Mouse (Mus musculus) neural tube, embryonic 12.5 days (tissue): ENCODE measurements around the gene Hspb3. TPM values are rescaled to one million over a fixed set of nuclear protein-coding genes. Genes with fewer than 3 reads are reported as not detected.

Source experiments
- ATAC-seq: fragments of 200-750 bp; cut with Nextera tagmentation; 2 replicates; pipeline ENCODE4 v1.8.0; 2017; ENCODE audit warnings: low read depth, mild to moderate bottlenecking, moderate TSS enrichment, moderate library complexity; ENCODE audit not compliant: low FRiP score
- H3K27ac ChIP-seq: fragments of 300-500 bp; sonication (generic); 2 replicates; pipeline ENCODE4 v1.5.1; 2016
- H3K27me3 ChIP-seq: fragments of 300-500 bp; sonication (generic); replicated peaks from 2 replicates; pipeline ENCODE4 v1.6.1; 2016; ENCODE audit warnings: mild to moderate bottlenecking
- H3K36me3 ChIP-seq: fragments of 300-500 bp; sonication (generic); 2 replicates; pipeline ENCODE4 v1.6.1; 2016; ENCODE audit warnings: mild to moderate bottlenecking
- H3K4me1 ChIP-seq: fragments of 300-500 bp; sonication (generic); 2 replicates; pipeline ENCODE4 v1.6.1; 2016
- H3K4me2 ChIP-seq: fragments of 300-500 bp; sonication (generic); replicated peaks from 2 replicates; pipeline ENCODE4 v1.6.1; 2016; ENCODE audit warnings: mild to moderate bottlenecking
- H3K4me3 ChIP-seq: fragments of 300-500 bp; sonication (generic); 2 replicates; pipeline ENCODE4 v1.5.1; 2016
- H3K9ac ChIP-seq: fragments of 300-500 bp; sonication (generic); 2 replicates; pipeline ENCODE4 v1.6.1; 2016; ENCODE audit warnings: mild to moderate bottlenecking
- H3K9me3 ChIP-seq: fragments of 300-500 bp; sonication (generic); 2 replicates; pipeline ENCODE4 v1.6.1; 2016; ENCODE audit warnings: mild to moderate bottlenecking
- whole genome bisulfite sequencing: fragments of 180-500 bp; shearing (Covaris S2); methylation state at CpG from one replicate; pipeline ENCODE4 v1.1.7; 2016; 5-methylcytosine and 5-hydroxymethylcytosine counted together
- polyA plus RNA-seq: library from polyadenylated mRNA; unstranded; fragments of >200 nt; fragmentation: Nextera tagmentation; extraction: Ambion mirVana; gene quantifications from 2 replicates; pipeline ENCODE4 v1.2.1, GENCODE M21; 2016

Hspb3 gene
- polyA plus RNA-seq, 1 experiment from 2014 or later: 1.0 TPM

DNA sequence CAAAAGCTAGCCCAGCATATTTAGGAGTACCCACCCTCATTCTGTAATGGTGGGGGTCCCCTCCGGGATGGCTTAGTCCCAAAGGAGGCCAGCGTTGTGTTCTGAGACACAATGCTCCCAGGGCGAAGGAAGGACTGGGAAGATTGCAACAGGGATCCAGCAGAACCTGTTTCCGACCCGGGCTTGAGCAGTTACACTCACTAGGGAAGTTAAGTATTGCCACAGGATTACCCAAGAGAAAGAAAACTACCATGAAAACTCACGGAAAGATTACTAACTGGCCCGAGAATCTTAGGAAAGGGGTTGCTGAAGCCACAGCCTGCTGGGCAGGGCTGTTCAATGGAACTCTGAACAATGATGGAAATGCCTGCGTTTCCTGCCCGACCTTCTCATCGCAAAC is 49.6 kb downstream of the Hspb3 start:
- H3K4me3 ChIP-seq: peak overlapping the region; percentile 21
- no peak for ATAC-seq
- peak overlapping the region; percentile 84 for H3K4me2 ChIP-seq
- no peaks in the 10 kb centered on the region for H3K9me3 ChIP-seq
- H3K9ac ChIP-seq: no peak overlapping the region
- 35% methylated on average over 10 of the region's 10 CpGs for WGBS
- H3K36me3 ChIP-seq: peaks cover 4% of the 10 kb centered on the region; the same call in 1 of the 2 replicates
- no peak overlapping the region for H3K27ac ChIP-seq
- peaks cover 73% of the 10 kb centered on the region for H3K4me1 ChIP-seq
- H3K27me3 ChIP-seq: no peaks in the 10 kb centered on the region

GRCm38 (mm10) chr13:113613341-113613740 is 50.1 kb downstream of the Hspb3 start:
- Histone ChIP-seq H3K27ac (0 out of 2 replicates have a peak overlapping the region, but pooled peaks have one; percentile 10), H3K36me3 (peaks cover 4% of the 10 kb centered on the region; the same call in 1 of the 2 replicates), H3K4me3 (peak overlapping the region; percentile 21), H3K27me3 (no peaks in the 10 kb centered on the region), H3K9ac (0 out of 2 replicates have a peak overlapping the region, but pooled peaks have one; percentile 13), H3K9me3 (no peaks in the 10 kb centered on the region), H3K4me1 (peaks cover 76% of the 10 kb centered on the region), H3K4me2 (peak overlapping the region; percentile 84)
- ATAC-seq: no peak
- WGBS: 14% methylated on average over 12 of the region's 12 CpGs

Other genes starting within 250 kb of the Hspb3 start
- gene Snx18, start 45.1 kb downstream of the Hspb3 start, polyA plus RNA-seq: 30.7 and 36.2 TPM in 2 replicates
- 13.1 and 16.4 TPM in 2 replicates for gene Arl15, start 130.8 kb upstream of the Hspb3 start, polyA plus RNA-seq